Mouse (Mus musculus): ENCODE measurements around the gene Plxdc1.

- TF ChIP-seq POLR2A (IDR thresholded peaks at IDR 0.05; ENCODE audit: insufficient read depth, low read length) (peak; percentile 83), EP300 (IDR thresholded peaks at IDR 0.05; ENCODE audit: insufficient read depth, low read depth, low read length) (no peak), CTCF (IDR thresholded peaks at IDR 0.05; ENCODE audit: low read depth, low read length) (no peak)
These were observed 18.8 kb upstream of the Plxdc1 start for GRCm38 (mm10) chr11:98005076-98005475.
